Mouse (Mus musculus): Measurements from ENCODE around the gene Misp.

The Misp gene

DNA sequence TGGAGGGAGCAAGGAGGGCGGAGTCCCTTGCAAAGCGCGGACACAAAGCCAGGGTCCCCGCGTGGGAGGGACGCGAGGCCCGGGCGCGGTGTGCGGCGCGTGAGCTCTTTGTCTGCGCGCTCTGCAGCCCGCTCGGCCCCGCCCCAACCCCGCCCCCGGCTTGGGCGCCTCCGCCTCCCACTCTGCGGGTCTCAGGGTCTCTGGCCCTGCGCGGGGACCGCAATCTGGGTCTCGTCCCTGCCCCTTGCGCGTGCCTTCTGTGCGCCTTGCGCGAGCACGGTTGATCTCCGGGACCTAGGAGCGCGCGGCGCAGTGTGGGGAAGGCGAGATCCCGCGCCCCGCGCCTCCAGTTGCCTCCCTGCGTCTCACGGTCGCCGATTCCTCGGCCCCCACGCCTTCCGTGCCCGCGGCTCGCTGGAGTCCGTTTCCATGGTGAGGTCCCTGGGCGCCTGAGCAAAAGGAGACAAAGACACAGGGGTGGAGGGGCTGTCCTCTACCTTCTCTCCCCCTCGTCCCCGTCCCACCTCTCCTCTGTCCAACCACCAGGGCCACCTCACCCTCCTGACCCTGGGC, 53.6 kb downstream of the Misp start, which contains the start of the genes Prtn3 and Plppr3:
Gene Prtn3, plus strand, starts transcription at position 187 of the 573 bp plus-strand sequence.
Gene Plppr3, minus strand, starts transcription at position 345 of the 573 bp plus-strand sequence.
- DNase-seq (ENCODE audit: low spot score) = no peak

DNA sequence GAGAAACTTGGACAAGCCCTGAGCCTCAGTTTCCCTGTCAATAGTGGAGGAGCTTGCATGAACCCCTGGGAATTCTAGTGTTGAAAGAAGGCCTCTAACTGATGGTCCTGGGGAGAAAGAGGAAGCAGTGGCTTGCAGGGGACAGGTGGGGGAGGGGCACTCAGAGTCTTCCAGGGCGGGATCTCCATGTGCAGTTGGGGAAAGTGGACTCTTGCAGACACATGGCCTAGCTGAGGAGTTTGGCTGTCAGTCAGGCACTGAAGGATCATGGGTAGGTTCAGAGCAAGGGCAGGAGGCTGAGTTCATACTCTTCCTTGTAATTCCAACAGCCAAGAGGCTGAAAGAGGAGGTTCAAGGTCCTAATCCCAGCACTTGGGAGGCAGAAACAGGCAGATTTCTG, 56.4 kb downstream of the Misp start:
- DNase-seq (ENCODE audit: low spot score) = no peak

DNA sequence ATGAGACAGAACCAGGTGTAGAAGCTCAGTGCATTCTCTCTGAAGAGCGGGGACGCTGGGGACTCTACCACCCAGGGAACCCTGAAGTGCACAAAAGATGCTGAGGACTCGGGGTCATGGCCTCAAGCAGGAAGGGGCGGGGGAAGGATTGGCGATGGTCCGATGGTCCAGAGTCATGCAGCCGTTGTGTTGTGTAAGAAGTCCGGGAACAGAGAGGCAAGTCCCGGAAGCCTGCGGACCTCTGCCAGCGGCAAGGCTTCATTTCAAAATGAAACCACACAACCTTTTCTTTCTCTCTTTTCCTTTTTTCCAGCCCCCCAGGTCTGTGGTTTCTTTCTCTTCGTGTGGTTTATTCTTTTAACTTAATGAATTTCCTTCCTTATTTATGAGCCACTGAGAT, 57.0 kb downstream of the Misp start:
- DNase-seq (ENCODE audit: low spot score) = no peak

DNA sequence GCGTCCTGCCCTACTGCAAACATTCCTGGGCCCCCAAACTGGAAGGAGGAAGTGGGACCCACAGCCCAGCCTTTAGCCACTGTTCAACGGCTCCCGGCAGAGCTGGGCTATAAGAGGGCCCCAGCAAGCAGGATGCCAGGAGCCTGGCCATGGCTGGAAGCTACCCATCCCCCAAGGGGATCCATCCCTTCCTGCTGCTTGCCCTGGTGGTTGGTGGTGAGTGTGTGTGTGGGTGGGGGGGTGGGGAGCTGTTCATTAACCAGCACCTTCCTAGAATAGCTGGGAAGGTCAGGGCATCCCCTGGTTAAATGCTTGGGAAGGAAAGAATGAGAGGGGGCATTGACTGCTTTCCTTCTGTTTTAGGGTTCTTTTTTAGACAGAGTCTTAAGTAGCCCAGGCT, 58.7 kb downstream of the Misp start:
- no peak for DNase-seq (ENCODE audit: low spot score)
